Mouse (Mus musculus): ENCODE measurements around the gene Dact2.

- no peak for TF ChIP-seq CTCF (IDR thresholded peaks at IDR 0.05; ENCODE audit: low read depth, low read length)
- no peak for TF ChIP-seq POLR2A (IDR thresholded peaks at IDR 0.05; ENCODE audit: borderline replicate concordance, low read depth, low read length)
Observed at GRCm38 (mm10) chr17:14172184-14172583, 31.9 kb downstream of the Dact2 start.

All from bone marrow macrophage, adult 2 months (primary cell).